Mouse (Mus musculus) stomach, embryonic 14.5 days (tissue): ENCODE results near the gene E4f1. TPM values are rescaled to one million over a fixed set of nuclear protein-coding genes. Genes with fewer than 3 reads are reported as not detected.
A peak's percentile ranks its signal among the peaks of the same experiment; 100 is the strongest.
"Not testable (repeated sequence)": the region's sequence is repeated elsewhere in the genome, so short reads cannot be mapped to it uniquely, and the experiment has no call there.

ENCODE experiments used
- ATAC-seq: fragments of 200-750 bp; cut with Nextera tagmentation; 2 replicates; pipeline ENCODE4 v1.8.0; 2017; ENCODE audit warnings: low read depth, moderate TSS enrichment; ENCODE audit not compliant: insufficient number of reproducible peaks, insufficient read depth, low FRiP score
- H3K27ac ChIP-seq: fragments of 300-500 bp; sonication (generic); 2 replicates; pipeline ENCODE4 v1.5.1; 2014; ENCODE audit warnings: mild to moderate bottlenecking, low read length, moderate library complexity, mixed read lengths
- H3K27me3 ChIP-seq: fragments of 300-500 bp; sonication (generic); 2 replicates; pipeline ENCODE4 v1.6.1; 2014; ENCODE audit warnings: low read length, control low read depth, mixed read lengths; ENCODE audit not compliant: control insufficient read depth, insufficient read depth
- H3K36me3 ChIP-seq: fragments of 300-500 bp; sonication (generic); 2 replicates; pipeline ENCODE4 v1.6.1; 2014; ENCODE audit warnings: mild to moderate bottlenecking, control low read depth, low read length, moderate library complexity, mixed read lengths; ENCODE audit not compliant: control insufficient read depth, insufficient read depth
- H3K4me1 ChIP-seq: fragments of 300-500 bp; sonication (generic); 2 replicates; pipeline ENCODE4 v1.6.1; 2014; ENCODE audit warnings: low read length, control low read depth, mixed read lengths; ENCODE audit not compliant: control insufficient read depth, insufficient read depth
- H3K4me2 ChIP-seq: fragments of 300-500 bp; sonication (generic); replicated peaks from 2 replicates; pipeline ENCODE4 v1.6.1; 2014; ENCODE audit warnings: low read depth, low read length, control low read depth
- H3K4me3 ChIP-seq: fragments of 300-500 bp; sonication (generic); 2 replicates; pipeline ENCODE4 v1.5.1; 2014; ENCODE audit warnings: low read depth, low read length, control low read depth
- H3K9ac ChIP-seq: fragments of 300-500 bp; sonication (generic); replicated peaks from 2 replicates; pipeline ENCODE4 v1.6.1; 2014; ENCODE audit warnings: low read depth, mild to moderate bottlenecking, control low read depth, low read length, moderate library complexity, mixed read lengths
- H3K9me3 ChIP-seq: fragments of 300-500 bp; sonication (generic); 2 replicates; pipeline ENCODE4 v1.6.1; 2016; ENCODE audit warnings: low read depth, low read length, control low read depth; ENCODE audit not compliant: control insufficient read depth
- WGBS: fragments of 180-500 bp; shearing (Covaris S2); extraction: QIAGEN DNeasy Blood & Tissue Kit; methylation state at CpG from one replicate; pipeline ENCODE4 v1.1.7; 2014; 5-methylcytosine and 5-hydroxymethylcytosine counted together
- polyA plus RNA-seq: library from polyadenylated mRNA; unstranded; fragments of >200 nt; fragmentation: Nextera tagmentation; extraction: Ambion mirVana; gene quantifications from 2 replicates; pipeline ENCODE4 v1.2.1, GENCODE M21; 2014

Gene E4f1
- polyA plus RNA-seq, 1 experiment from 2014 or later: 28.5 TPM

- peak overlapping the region; percentile 93 for H3K4me2 ChIP-seq
- peaks cover 24% of the 10 kb centered on the region for H3K4me1 ChIP-seq
- H3K9me3 ChIP-seq: no peaks in the 10 kb centered on the region
- peak overlapping the region; percentile 84 for H3K9ac ChIP-seq
- peak; percentile 16; the same call in 1 of the 2 replicates for ATAC-seq
- H3K36me3 ChIP-seq: peaks cover 13% of the 10 kb centered on the region
- no peaks in the 10 kb centered on the region for H3K27me3 ChIP-seq
- H3K27ac ChIP-seq: peak overlapping the region; percentile 52; the same call in 1 of the 2 replicates
- H3K4me3 ChIP-seq: peak overlapping the region; percentile 80
- 1% methylated on average over 68 of the region's 68 CpGs for WGBS
Measured at GRCm38 (mm10) chr17:24470701-24471527, 801 bp upstream of the E4f1 start.

GRCm38 (mm10) chr17:24469336-24469909 lies 690 bp downstream of the E4f1 start:
- peaks cover 24% of the 10 kb centered on the region for H3K4me1 ChIP-seq
- peak overlapping the region; percentile 80 for H3K4me3 ChIP-seq
- 17% methylated on average over 7 of the region's 7 CpGs for WGBS
- no peak for ATAC-seq
- peak overlapping the region; percentile 93 for H3K4me2 ChIP-seq
- H3K27ac ChIP-seq: peak overlapping the region; percentile 52
- H3K36me3 ChIP-seq: peaks cover 3% of the 10 kb centered on the region; the same call in 1 of the 2 replicates
- no peaks in the 10 kb centered on the region for H3K27me3 ChIP-seq
- 0 out of 2 replicates have a peak overlapping the region, but pooled peaks have one; percentile 84 for H3K9ac ChIP-seq
- H3K9me3 ChIP-seq: no peaks in the 10 kb centered on the region

GRCm38 (mm10) chr17:24468636-24469246 lies 1.4 kb downstream of the E4f1 start:
- H3K27me3 ChIP-seq: no peaks in the 10 kb centered on the region
- no peak overlapping the region for H3K9ac ChIP-seq
- WGBS: 94% methylated on average over 5 of the region's 5 CpGs
- peaks cover 24% of the 10 kb centered on the region for H3K4me1 ChIP-seq
- peaks cover 3% of the 10 kb centered on the region; the same call in 1 of the 2 replicates for H3K36me3 ChIP-seq
- no peak overlapping the region for H3K4me2 ChIP-seq
- H3K9me3 ChIP-seq: no peaks in the 10 kb centered on the region
- no peak for ATAC-seq
- no peak overlapping the region for H3K27ac ChIP-seq
- H3K4me3 ChIP-seq: no peak overlapping the region

DNA sequence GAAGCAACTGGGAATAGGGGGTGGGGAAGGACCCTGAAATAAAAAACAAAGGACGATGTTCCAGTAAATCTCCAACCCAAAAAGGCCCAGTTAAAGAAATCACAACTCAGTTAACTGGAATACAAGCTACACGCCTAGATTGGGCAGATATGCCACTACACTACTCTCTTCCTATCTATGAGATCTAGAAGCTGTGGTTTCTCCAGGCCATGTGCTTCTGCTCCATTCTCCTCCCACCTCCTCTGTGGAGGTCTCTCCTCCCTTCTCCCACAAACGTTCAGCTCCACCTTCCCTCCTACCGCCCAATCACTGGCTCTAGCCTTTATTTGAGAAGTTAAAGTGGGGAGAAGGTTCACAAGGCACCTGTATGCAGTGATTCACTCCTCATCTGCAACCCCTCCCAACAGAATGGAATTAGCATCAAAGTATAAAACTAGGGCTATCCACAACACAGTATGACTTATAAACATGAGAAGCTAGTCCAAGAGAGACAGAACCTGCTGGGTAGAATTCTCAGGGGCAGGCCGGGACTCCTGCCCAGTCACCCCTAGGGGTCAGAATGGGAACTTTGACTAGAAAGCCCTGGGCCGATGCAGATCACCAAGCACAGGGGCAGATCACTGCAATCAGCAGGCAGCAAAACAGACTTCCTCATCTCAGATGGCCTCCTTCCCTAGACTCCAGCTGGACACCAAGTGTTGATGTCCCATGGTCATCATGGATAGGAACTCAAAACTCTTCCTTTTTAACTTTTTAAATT lies 6.6 kb downstream of the E4f1 start:
- Histone ChIP-seq H3K9ac (no peak overlapping the region), H3K4me2 (no peak overlapping the region), H3K27me3 (no peaks in the 10 kb centered on the region), H3K27ac (no peak overlapping the region), H3K9me3 (no peaks in the 10 kb centered on the region), H3K4me1 (no peaks in the 10 kb centered on the region), H3K4me3 (no peak overlapping the region), H3K36me3 (no peaks in the 10 kb centered on the region)
- 57% methylated on average over 6 of the region's 6 CpGs for WGBS
- ATAC-seq: no peak

DNA sequence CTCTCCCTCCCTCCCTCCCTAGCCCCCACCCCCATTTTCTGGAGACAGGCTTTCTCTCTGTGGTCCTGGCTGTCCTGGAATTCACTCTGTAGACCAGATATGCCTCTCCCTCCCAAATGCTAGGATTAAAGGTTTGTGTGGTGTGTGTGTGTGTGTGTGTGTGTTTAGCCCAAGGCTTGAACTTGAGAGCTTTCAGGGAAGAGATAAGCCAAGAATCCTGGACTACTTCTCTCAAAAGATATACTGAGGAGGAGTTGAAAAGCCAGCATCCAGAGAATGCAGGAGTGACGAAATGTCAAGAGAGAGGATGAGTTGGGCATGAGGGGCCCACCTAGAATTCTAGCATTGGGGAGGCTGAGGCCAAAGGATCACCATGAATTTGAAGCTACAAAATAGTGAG lies 7.2 kb downstream of the E4f1 start:
- H3K27ac ChIP-seq: no peak overlapping the region
- H3K36me3 ChIP-seq: no peaks in the 10 kb centered on the region
- H3K27me3 ChIP-seq: no peaks in the 10 kb centered on the region
- no peaks in the 10 kb centered on the region for H3K4me1 ChIP-seq
- no peak for ATAC-seq
- H3K9ac ChIP-seq: no peak overlapping the region
- no peaks in the 10 kb centered on the region for H3K9me3 ChIP-seq
- no peak overlapping the region for H3K4me2 ChIP-seq
- WGBS: 73% methylated on average over 1 of the region's 1 CpGs
- H3K4me3 ChIP-seq: no peak overlapping the region

GRCm38 (mm10) chr17:24461580-24461979 lies 8.5 kb downstream of the E4f1 start:
- H3K4me2 ChIP-seq: no peak overlapping the region
- WGBS: 77% methylated on average over 2 of the region's 2 CpGs
- H3K27ac ChIP-seq: no peak overlapping the region
- ATAC-seq: no peak
- H3K27me3 ChIP-seq: no peaks in the 10 kb centered on the region
- no peaks in the 10 kb centered on the region for H3K4me1 ChIP-seq
- H3K9me3 ChIP-seq: no peaks in the 10 kb centered on the region
- H3K9ac ChIP-seq: no peak overlapping the region
- no peaks in the 10 kb centered on the region for H3K36me3 ChIP-seq
- no peak overlapping the region for H3K4me3 ChIP-seq

- Histone ChIP-seq H3K27ac (peak overlapping the region; percentile 10; the same call in 1 of the 2 replicates), H3K4me2 (peak overlapping the region; percentile 30), H3K4me3 (peak overlapping the region; percentile 77; the same call in 1 of the 2 replicates)
- H3K9me3 ChIP-seq, ATAC-seq, H3K4me1 ChIP-seq, H3K27me3 ChIP-seq, H3K9ac ChIP-seq, H3K36me3 ChIP-seq: not testable (repeated sequence)
- WGBS: 49% methylated on average over 10 of the region's 10 CpGs
Measured at GRCm38 (mm10) chr17:24455523-24456206, 14.4 kb downstream of the E4f1 start.
